ENCODE assay signal across 8 mouse cellular contexts in the genomic region with DNA sequence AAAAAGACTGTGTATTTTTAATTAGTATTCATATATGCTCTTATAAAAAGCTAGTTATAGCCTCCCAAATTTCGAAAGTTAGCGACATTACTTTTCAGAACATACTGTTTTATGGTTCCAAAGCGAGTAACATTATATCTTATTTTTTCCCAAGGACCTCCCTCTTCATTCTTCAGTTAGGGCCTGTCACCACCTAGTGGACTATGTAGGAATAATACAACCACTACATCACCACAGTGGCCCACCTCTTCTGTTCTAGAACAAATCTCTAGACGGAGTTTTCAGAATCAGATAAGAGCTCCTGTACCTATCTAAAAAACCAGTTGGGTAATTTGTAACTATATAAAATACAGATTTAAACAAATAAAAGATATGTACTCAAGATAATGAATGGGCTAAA.
DNase-seq lines count a peak whose midpoint lies in the region; ATAC-seq and TF ChIP-seq lines count a peak whose summit lies in the region.

No protein-coding gene starts in this region.

- no peak for TF ChIP-seq EP300 in MEL (IDR thresholded peaks at IDR 0.05; ENCODE audit: low read depth in 1 of 2, low read length in 2 of 2)

- H3K9me3 ChIP-seq in MEL (replicated peaks; ENCODE audit: insufficient read depth, low read length), result no peaks in the 10 kb centered on the region
- no peaks in the 10 kb centered on the region for H3K9me3 ChIP-seq in forebrain, embryonic 15.5 days

- intact Hi-C loops in left cerebral cortex, adult 2 months (cut with DNase I), result loop anchor here (1.0 to 10.0 kb wide), 2 partner anchors 67 to 219 kb away; partner anchors contain the start of gene Psmb7
- intact Hi-C loops in left cerebral cortex, postnatal 36 days (cut with DNase I), result loop anchor here (2.0 kb wide), 1 partner anchor 67 kb away; no protein-coding TSS in a partner anchor

- H3K4me1 ChIP-seq in MEL (ENCODE audit: control insufficient read depth in 1 of 2, insufficient read depth in 2 of 2, low read length in 2 of 2), result peaks cover 10 to 11% of the 10 kb centered on the region in 2 experiments; a peak in 2 of 4 replicates
- H3K4me1 ChIP-seq in forebrain, embryonic 15.5 days, result no peaks in the 10 kb centered on the region

- no peaks in the 10 kb centered on the region for H3K79me2 ChIP-seq in MEL (ENCODE audit: control insufficient read depth, insufficient read depth, low read length, poor library complexity)

- no peak overlapping the region for H3K9ac ChIP-seq in MEL (ENCODE audit: control insufficient read depth, low read depth, low read length, poor library complexity, severe bottlenecking)
- no peak overlapping the region for H3K9ac ChIP-seq in forebrain, embryonic 15.5 days (replicated peaks)

- peak; percentile 39 to 48 for DNase-seq in cerebellum, postnatal 14 days
- no peak for DNase-seq in cerebellum, postnatal 36 days
- no peak for DNase-seq in left cerebral cortex, adult 2 months (ENCODE audit: extremely low spot score in 1 of 2, low spot score in 2 of 2)
- no peak for DNase-seq in left cerebral cortex, postnatal 36 days (ENCODE audit: low spot score in 2 of 2)
- DNase-seq in MEL (ENCODE audit: low read depth, low spot score), result peak; percentile 68
- DNase-seq in lung, postnatal 25 days (ENCODE audit: low spot score), result peak; percentile 43
- no peak for DNase-seq in gastrocnemius, adult 8-10 months (ENCODE audit: low spot score in 2 of 2)

- no peak overlapping the region for H3K4me2 ChIP-seq in forebrain, embryonic 15.5 days (replicated peaks)

- no peak for TF ChIP-seq POLR2A in MEL (IDR thresholded peaks at IDR 0.05; ENCODE audit: control insufficient read depth in 1 of 2, insufficient read depth in 1 of 2, low read depth in 1 of 2, low read length in 2 of 2, poor library complexity in 1 of 2)

- 61% methylated on average over 4 of the region's 4 CpGs for WGBS in forebrain, embryonic 15.5 days

- no peaks in the 10 kb centered on the region for H3K27me3 ChIP-seq in MEL (ENCODE audit: control insufficient read depth in 1 of 2, insufficient read depth in 2 of 2, low read length in 2 of 2)
- H3K27me3 ChIP-seq in forebrain, embryonic 15.5 days, result no peaks in the 10 kb centered on the region

- peaks cover 0 to 19% of the 10 kb centered on the region in 2 experiments; a peak in 2 of 4 replicates for H3K36me3 ChIP-seq in MEL (ENCODE audit: control insufficient read depth in 1 of 2, insufficient read depth in 2 of 2, low read length in 2 of 2)
- no peaks in the 10 kb centered on the region for H3K36me3 ChIP-seq in forebrain, embryonic 15.5 days

- peak; percentile 71; the same call in 1 of the 2 replicates for ATAC-seq in forebrain, embryonic 15.5 days (replicated peaks)

- H3K27ac ChIP-seq in left cerebral cortex, adult 2 months, result no peak overlapping the region
- H3K27ac ChIP-seq in MEL (ENCODE audit: control insufficient read depth, low read depth, low read length), result no peak overlapping the region
- no peak overlapping the region for H3K27ac ChIP-seq in forebrain, embryonic 15.5 days (replicated peaks)

- H3K4me3 ChIP-seq in left cerebral cortex, adult 2 months, result no peak overlapping the region
- no peak overlapping the region for H3K4me3 ChIP-seq in MEL (ENCODE audit: control insufficient read depth in 1 of 2, insufficient read depth in 1 of 2, low read depth in 2 of 2, low read length in 2 of 2)
- no peak overlapping the region for H3K4me3 ChIP-seq in forebrain, embryonic 15.5 days

- TF ChIP-seq RAD21 in MEL (IDR thresholded peaks at IDR 0.05; ENCODE audit: low read depth, low read length), result peak; percentile 92

- TF ChIP-seq CTCF in left cerebral cortex, adult 2 months (IDR thresholded peaks at IDR 0.05), result peak; percentile 91
- TF ChIP-seq CTCF in MEL (IDR thresholded peaks at IDR 0.05 in 2 of 3, conservative IDR thresholded peaks at IDR 0.05 in 1 of 3; ENCODE audit: control insufficient read depth in 1 of 3, insufficient read depth in 1 of 3, low read depth in 2 of 3, low read length in 3 of 3, poor library complexity in 1 of 3, severe bottlenecking in 1 of 3), result peak; percentile 12 to 89 (median 48); a peak in 4 of 6 replicates

TF ChIP-seq in MEL, 35 proteins besides CTCF, POLR2A, EP300 and RAD21:
- peak; percentile 76 for TF ChIP-seq SMC3 (IDR thresholded peaks at IDR 0.05; ENCODE audit: low read depth, low read length)
- no peak for TF ChIP-seq JUND (IDR thresholded peaks at IDR 0.05; ENCODE audit: low read depth, low read length)
- peak; percentile 66 for TF ChIP-seq ZC3H11A (IDR thresholded peaks at IDR 0.05; ENCODE audit: low read depth, low read length)
- 0 out of 2 replicates have a peak, but pooled peaks have one; percentile 17 for TF ChIP-seq GATA1 (IDR thresholded peaks at IDR 0.05; ENCODE audit: low read depth, low read length)

Comparison
In these comparisons a context has a peak if more than half of its experiments do, and no peak if none do; other contexts are left out.
1. DNase-seq: peak in cerebellum, postnatal 14 days (2 of 2), MEL (single experiment) and lung, postnatal 25 days (single experiment); none in cerebellum, postnatal 36 days (0 of 2), left cerebral cortex, adult 2 months (0 of 2), left cerebral cortex, postnatal 36 days (0 of 2) and gastrocnemius, adult 8-10 months (0 of 2).